In the genomic region with DNA sequence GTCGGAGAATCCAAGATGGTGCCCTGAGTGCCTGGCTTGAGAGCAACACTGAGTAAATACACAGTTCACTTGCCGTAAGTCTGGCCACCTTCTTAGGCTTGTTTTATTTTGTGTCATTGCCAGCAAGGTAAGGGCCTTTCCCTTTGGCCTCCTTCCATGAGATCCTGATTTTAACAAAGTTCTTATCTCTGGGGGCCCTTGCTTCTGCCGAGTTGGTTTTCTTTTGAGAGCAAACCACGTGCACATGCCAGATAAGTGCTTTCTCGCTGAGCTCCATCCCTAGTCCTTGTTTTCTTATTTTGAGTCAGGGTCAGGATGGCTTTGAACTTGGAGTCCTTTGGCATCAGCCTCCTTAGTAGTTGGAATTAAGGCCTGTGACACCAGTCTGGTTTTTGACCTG, we compare ENCODE assay signal across 19 mouse cellular contexts. TPM values are rescaled to one million over a fixed set of nuclear protein-coding genes. Genes with fewer than 3 reads are reported as not detected.
"Had no signal": no experiment of that assay in that cellular context is flagged by ENCODE, and none has a peak within 500 bp of the region (broad histone marks: within the 10 kb centered on the region; RNA-seq: fewer than 3 reads in every experiment).

No protein-coding gene starts in this region.

- H3K9me3 ChIP-seq: limb, embryonic 12.5 days; limb, embryonic 15.5 days; midbrain, embryonic 13.5 days; neural tube, embryonic 12.5 days; neural tube, embryonic 15.5 days; stomach, embryonic 15.5 days had no signal

- H3K4me1 ChIP-seq: limb, embryonic 12.5 days; limb, embryonic 15.5 days; midbrain, embryonic 13.5 days; neural tube, embryonic 12.5 days; neural tube, embryonic 15.5 days; stomach, embryonic 15.5 days had no signal

- DNase-seq: kidney, adult 18-20 months; kidney, adult 9 months; kidney, postnatal 14 days; kidney, postnatal 4 days; left cerebral cortex, postnatal 4 days; lung, adult 18-20 months; right cerebral cortex, adult 18-20 months; right cerebral cortex, postnatal 25 days; spleen, adult 18-20 months; thymus, postnatal 36 days had no signal

- H3K27me3 ChIP-seq: limb, embryonic 12.5 days; limb, embryonic 15.5 days; midbrain, embryonic 13.5 days; neural tube, embryonic 12.5 days; neural tube, embryonic 15.5 days; stomach, embryonic 15.5 days had no signal

- H3K4me3 ChIP-seq: limb, embryonic 12.5 days; limb, embryonic 15.5 days; midbrain, embryonic 13.5 days; neural tube, embryonic 12.5 days; neural tube, embryonic 15.5 days; stomach, embryonic 15.5 days had no signal

- ATAC-seq: hindbrain, postnatal 0 days; inflammation-experienced regulatory T-cells, adult 6 months; intestine, embryonic 16.5 days; midbrain, embryonic 13.5 days had no signal

- H3K4me2 ChIP-seq: limb, embryonic 12.5 days; limb, embryonic 15.5 days; midbrain, embryonic 13.5 days; neural tube, embryonic 12.5 days; neural tube, embryonic 15.5 days; stomach, embryonic 15.5 days had no signal

- H3K9ac ChIP-seq: limb, embryonic 12.5 days; limb, embryonic 15.5 days; midbrain, embryonic 13.5 days; neural tube, embryonic 12.5 days; neural tube, embryonic 15.5 days; stomach, embryonic 15.5 days had no signal

- H3K27ac ChIP-seq: hindbrain, postnatal 0 days; limb, embryonic 12.5 days; limb, embryonic 15.5 days; midbrain, embryonic 13.5 days; neural tube, embryonic 12.5 days; neural tube, embryonic 15.5 days; stomach, embryonic 15.5 days had no signal

RNA-seq across cellular contexts. Expression of gene Itgae, which starts 32.7 kb away (rescaled TPM):
- total RNA-seq: left cerebral cortex, postnatal 4 days had no signal

RNA-seq across cellular contexts. Expression of gene P2rx1, which starts 58.8 kb away (rescaled TPM):
- polyA plus RNA-seq: inflammation-experienced regulatory T-cells, adult 6 months had no signal
